Mouse (Mus musculus) heart, embryonic 14.5 days (tissue): ENCODE results near the gene Agpat2. TPM values are rescaled to one million over a fixed set of nuclear protein-coding genes. Genes with fewer than 3 reads are reported as not detected.
A peak's percentile ranks its signal among the peaks of the same experiment; 100 is the strongest.

Experiments
- ATAC-seq: fragments of 200-750 bp; cut with Nextera tagmentation; 2 replicates; pipeline ENCODE4 v1.8.0; 2017; ENCODE audit warnings: low read depth, moderate TSS enrichment; ENCODE audit not compliant: insufficient number of reproducible peaks, insufficient read depth, low FRiP score
- H3K27ac ChIP-seq, 2 experiments: fragments of 200-500 bp in 1 of 2; fragments of 300-500 bp in 1 of 2; sonication (generic) in 1 of 2; replicated peaks in 1 of 2; 2 replicates each; pipeline ENCODE4 v1.5.1; 2012 to 2014; ENCODE audit warnings: low read depth in 2 of 2, low read length in 2 of 2, control low read depth in 1 of 2, mild to moderate bottlenecking in 1 of 2, mixed read lengths in 1 of 2; ENCODE audit not compliant: control insufficient read depth in 1 of 2, insufficient read depth in 1 of 2
- H3K27me3 ChIP-seq: fragments of 300-500 bp; sonication (generic); 2 replicates; pipeline ENCODE4 v1.6.1; 2014; ENCODE audit warnings: mild to moderate bottlenecking, low read length, control low read depth; ENCODE audit not compliant: control insufficient read depth, insufficient read depth
- H3K36me3 ChIP-seq: fragments of 300-500 bp; sonication (generic); 2 replicates; pipeline ENCODE4 v1.6.1; 2014; ENCODE audit warnings: mild to moderate bottlenecking, control low read depth, low read length, mixed read lengths; ENCODE audit not compliant: control insufficient read depth, insufficient read depth
- H3K4me1 ChIP-seq, 2 experiments: fragments of 200-500 bp in 1 of 2; fragments of 300-500 bp in 1 of 2; sonication (generic) in 1 of 2; 2 replicates each; pipeline ENCODE4 v1.6.1; 2012 to 2014; ENCODE audit warnings: low read length in 2 of 2, control low read depth in 1 of 2, mixed read lengths in 1 of 2; ENCODE audit not compliant: control insufficient read depth in 2 of 2, insufficient read depth in 2 of 2
- H3K4me2 ChIP-seq: fragments of 300-500 bp; sonication (generic); 2 replicates; pipeline ENCODE4 v1.6.1; 2014; ENCODE audit warnings: mild to moderate bottlenecking, low read length
- H3K4me3 ChIP-seq, 2 experiments: fragments of 200-500 bp in 1 of 2; fragments of 300-500 bp in 1 of 2; sonication (generic) in 1 of 2; 2 replicates each; pipeline ENCODE4 v1.5.1; 2012 to 2014; ENCODE audit warnings: low read length in 2 of 2, mild to moderate bottlenecking in 2 of 2, control low read depth in 1 of 2, low read depth in 1 of 2, moderate library complexity in 1 of 2; ENCODE audit not compliant: control insufficient read depth in 1 of 2, insufficient read depth in 1 of 2
- H3K9ac ChIP-seq: fragments of 300-500 bp; sonication (generic); 2 replicates; pipeline ENCODE4 v1.6.1; 2014; ENCODE audit warnings: mild to moderate bottlenecking, low read length
- H3K9me3 ChIP-seq: fragments of 300-500 bp; sonication (generic); 2 replicates; pipeline ENCODE4 v1.6.1; 2016; ENCODE audit warnings: low read length, control low read depth; ENCODE audit not compliant: control insufficient read depth
- WGBS: fragments of 180-500 bp; shearing (Covaris S2); extraction: QIAGEN DNeasy Blood & Tissue Kit; methylation state at CpG from one replicate; pipeline ENCODE4 v1.1.7; 2014; 5-methylcytosine and 5-hydroxymethylcytosine counted together
- microRNA counts: library from miRNA; unstranded; fragments of <30 nt; microRNA quantifications from one replicate; lab custom pipeline; 2016
- microRNA-seq: library from miRNA; unstranded; fragments of <30 nt; microRNA quantifications from one replicate; pipeline ENCODE4, GENCODE M21; 2016
- polyA plus RNA-seq: library from polyadenylated mRNA; unstranded; fragments of >200 nt; fragmentation: Nextera tagmentation; extraction: Ambion mirVana; gene quantifications from 2 replicates; pipeline ENCODE4 v1.2.1, GENCODE M21; 2014

Agpat2 gene
- polyA plus RNA-seq, 1 experiment from 2014 or later = 24.7 TPM

- Histone ChIP-seq H3K27ac (no peak overlapping the region), H3K9ac (no peak overlapping the region), H3K27me3 (no peaks in the 10 kb centered on the region), H3K9me3 (no peaks in the 10 kb centered on the region), H3K4me3 (no peak overlapping the region), H3K4me2 (no peak overlapping the region), H3K4me1 (peaks cover 45 to 46% of the 10 kb centered on the region in 2 experiments), H3K36me3 (no peaks in the 10 kb centered on the region)
- 34% methylated on average over 2 of the region's 2 CpGs for WGBS
- peak; percentile 25; the same call in 1 of the 2 replicates for ATAC-seq
Observed at GRCm38 (mm10) chr2:26547481-26547880, 56.7 kb downstream of the Agpat2 start.

- Histone ChIP-seq H3K36me3 (no peaks in the 10 kb centered on the region), H3K27ac (peak overlapping the region; percentile 54 to 69), H3K4me1 (peaks cover 28 to 32% of the 10 kb centered on the region in 2 experiments), H3K9ac (no peak overlapping the region; the same call in 1 of the 2 replicates), H3K9me3 (no peaks in the 10 kb centered on the region), H3K4me3 (no peak overlapping the region), H3K4me2 (no peak overlapping the region), H3K27me3 (no peaks in the 10 kb centered on the region)
- 18% methylated on average over 3 of the region's 3 CpGs for WGBS
- ATAC-seq = peak; percentile 68
Observed at GRCm38 (mm10) chr2:26544265-26544664, 60.0 kb downstream of the Agpat2 start.

- Histone ChIP-seq H3K36me3 (no peaks in the 10 kb centered on the region), H3K4me2 (no peak overlapping the region), H3K27me3 (no peaks in the 10 kb centered on the region), H3K9ac (no peak overlapping the region), H3K4me3 (no peak overlapping the region), H3K27ac (peak overlapping the region; percentile 54 to 69; a peak in 3 of 4 replicates), H3K4me1 (peaks cover 28 to 32% of the 10 kb centered on the region in 2 experiments), H3K9me3 (no peaks in the 10 kb centered on the region)
- 51% methylated on average over 8 of the region's 8 CpGs for WGBS
- no peak for ATAC-seq
Observed at GRCm38 (mm10) chr2:26543768-26544167, 60.4 kb downstream of the Agpat2 start.

- Histone ChIP-seq H3K9me3 (no peaks in the 10 kb centered on the region), H3K27me3 (no peaks in the 10 kb centered on the region), H3K9ac (no peak overlapping the region), H3K36me3 (no peaks in the 10 kb centered on the region), H3K27ac (peak overlapping the region; percentile 15 to 54; a peak in 3 of 4 replicates), H3K4me3 (no peak overlapping the region), H3K4me2 (no peak overlapping the region), H3K4me1 (peaks cover 28 to 32% of the 10 kb centered on the region in 2 experiments)
- 44% methylated on average over 4 of the region's 4 CpGs for WGBS
- no peak for ATAC-seq
Observed at GRCm38 (mm10) chr2:26543155-26543554, 61.1 kb downstream of the Agpat2 start.

MicroRNAs encoded within 50 kb of the gene (microRNA counts, 519-probe panel; counts per million panel counts)
- 9,027 counts per million, percentile 100 among the panel's probes with 10 or more counts for microRNA mmu-miR-126-3p (lab: Ali Mortazavi, UCI)
- microRNA mmu-miR-126-5p (lab: Ali Mortazavi, UCI) = 6,619 counts per million, percentile 92 among the panel's probes with 10 or more counts

Small RNA genes within 50 kb of the gene (microRNA-seq; reads per million reads assigned to microRNA genes)
- gene Mir126a (not detected), gene Mir126b (not detected)

Other genes with a start within 250 kb of the Agpat2 start
- gene Card9, start 243.5 kb downstream of the Agpat2 start, polyA plus RNA-seq = 0.57 and 0.61 TPM in 2 replicates
- 15.8 and 18.3 TPM in 2 replicates for gene Snapc4, start 223.8 kb downstream of the Agpat2 start, polyA plus RNA-seq
- gene Entr1, start 215.1 kb downstream of the Agpat2 start, polyA plus RNA-seq = 67.7 and 75.6 TPM in 2 replicates
- gene Pmpca, start 215.1 kb downstream of the Agpat2 start, polyA plus RNA-seq = 108 and 111 TPM in 2 replicates
- 13.3 and 16.7 TPM in 2 replicates for gene Inpp5e, start 195.2 kb downstream of the Agpat2 start, polyA plus RNA-seq
- 19.4 TPM in 2 replicates for gene Sec16a, start 159.2 kb downstream of the Agpat2 start, polyA plus RNA-seq
- 21.2 and 21.6 TPM in 2 replicates for gene Notch1, start 87.8 kb downstream of the Agpat2 start, polyA plus RNA-seq
- 161 and 177 TPM in 2 replicates for gene Egfl7, start 24.4 kb downstream of the Agpat2 start, polyA plus RNA-seq
- gene Gm20532, start 17.8 kb downstream of the Agpat2 start, polyA plus RNA-seq = not detected in 2 replicates
- gene Fam69b, start 24.0 kb upstream of the Agpat2 start, polyA plus RNA-seq = 13.3 and 15.2 TPM in 2 replicates
- gene Lcn4, start 66.9 kb upstream of the Agpat2 start, polyA plus RNA-seq = not detected in 2 replicates